8 mouse cellular contexts compared by ENCODE assay signal in the genomic region with DNA sequence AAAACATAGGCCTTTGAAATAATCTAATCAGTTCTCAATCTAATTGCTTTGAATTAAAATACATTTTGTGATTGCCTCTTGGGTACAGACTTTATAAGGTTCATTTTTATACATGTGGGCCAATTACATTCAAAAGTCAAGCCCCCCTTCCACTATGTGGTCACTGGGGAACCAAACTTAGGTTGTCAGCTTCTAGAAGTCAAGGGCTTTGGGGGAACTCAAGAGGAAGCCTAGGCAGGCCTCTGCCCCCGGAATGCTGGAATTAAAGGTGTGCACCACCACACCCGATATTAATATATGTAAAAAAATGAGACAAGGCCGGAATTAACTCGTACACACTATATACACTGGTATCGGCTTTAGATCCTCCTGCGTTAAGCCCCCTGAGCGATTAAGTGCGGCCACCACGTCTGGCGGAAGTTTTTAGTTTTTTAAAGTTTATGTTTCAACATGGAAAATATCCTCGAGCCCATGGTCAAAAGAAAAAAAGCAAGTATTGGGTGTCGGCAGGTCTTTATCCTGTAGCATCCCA. TPM values are rescaled to one million over a fixed set of nuclear protein-coding genes. Genes with fewer than 3 reads are reported as not detected.
DNase-seq lines count a peak whose midpoint lies in the region; ATAC-seq and TF ChIP-seq lines count a peak whose summit lies in the region.

No protein-coding gene starts in this region.

- no peak for TF ChIP-seq POLR2A in myocyte (IDR thresholded peaks at IDR 0.05; ENCODE audit: insufficient read length, low read depth)

- H3K9ac ChIP-seq in intestine, embryonic 15.5 days: peak overlapping the region; percentile 74

- ATAC-seq in intestine, embryonic 15.5 days: peak; percentile 5; the same call in 1 of the 2 replicates

- H3K79me2 ChIP-seq in myocyte (ENCODE audit: control insufficient read depth, insufficient read depth): peaks cover 100% of the 10 kb centered on the region

- peaks cover 52% of the 10 kb centered on the region for H3K4me1 ChIP-seq in embryonic facial prominence, embryonic 10.5 days
- H3K4me1 ChIP-seq in intestine, embryonic 15.5 days (replicated peaks): peaks cover 9% of the 10 kb centered on the region; the same call in 1 of the 2 replicates

- H3K27ac ChIP-seq in layer of hippocampus, adult 2 months: peak overlapping the region; percentile 90
- H3K27ac ChIP-seq in embryonic facial prominence, embryonic 10.5 days (replicated peaks): peak overlapping the region; percentile 96
- H3K27ac ChIP-seq in intestine, embryonic 15.5 days: peak overlapping the region; percentile 97

- no peak for DNase-seq in layer of hippocampus, adult 2 months (ENCODE audit: low spot score in 2 of 2)
- no peak for DNase-seq in layer of hippocampus, adult 11-12 months (ENCODE audit: low spot score)
- no peak for DNase-seq in embryonic facial prominence, embryonic 10.5 days (ENCODE audit: low spot score)
- no peak for DNase-seq in layer of hippocampus, postnatal 14 days (ENCODE audit: low spot score in 2 of 2)
- DNase-seq in cerebellum, postnatal 36 days: no peak
- DNase-seq in right cerebral cortex, adult 18-20 months: no peak

- H3K36me3 ChIP-seq in embryonic facial prominence, embryonic 10.5 days (replicated peaks): peaks cover 32% of the 10 kb centered on the region
- no peaks in the 10 kb centered on the region for H3K36me3 ChIP-seq in intestine, embryonic 15.5 days
- H3K36me3 ChIP-seq in myocyte (ENCODE audit: control insufficient read depth, insufficient read depth): peaks cover 9% of the 10 kb centered on the region

- no peaks in the 10 kb centered on the region for H3K9me3 ChIP-seq in embryonic facial prominence, embryonic 10.5 days
- H3K9me3 ChIP-seq in intestine, embryonic 15.5 days: no peaks in the 10 kb centered on the region

- H3K4me2 ChIP-seq in intestine, embryonic 15.5 days (replicated peaks): peak overlapping the region; percentile 73
- peak overlapping the region; percentile 85 for H3K4me2 ChIP-seq in myocyte (ENCODE audit: low read depth)

- 2% methylated on average over 12 of the region's 12 CpGs for WGBS in embryonic facial prominence, embryonic 10.5 days
- under 1% methylated on average over 12 of the region's 12 CpGs for WGBS in intestine, embryonic 15.5 days

- TF ChIP-seq CTCF in layer of hippocampus, adult 2 months (conservative IDR thresholded peaks at IDR 0.05): no peak

- H3K4me3 ChIP-seq in layer of hippocampus, adult 2 months: peak overlapping the region; percentile 80
- H3K4me3 ChIP-seq in embryonic facial prominence, embryonic 10.5 days: peak overlapping the region; percentile 77
- peak overlapping the region; percentile 63 for H3K4me3 ChIP-seq in intestine, embryonic 15.5 days (replicated peaks)
- H3K4me3 ChIP-seq in myocyte: peak overlapping the region; percentile 74

- no peaks in the 10 kb centered on the region for H3K27me3 ChIP-seq in embryonic facial prominence, embryonic 10.5 days (replicated peaks; ENCODE audit: low read depth, poor library complexity, severe bottlenecking)
- no peaks in the 10 kb centered on the region for H3K27me3 ChIP-seq in intestine, embryonic 15.5 days (replicated peaks)
- no peaks in the 10 kb centered on the region for H3K27me3 ChIP-seq in myocyte (ENCODE audit: control insufficient read depth, insufficient read depth, insufficient read length)

- no peak overlapping the region for H3ac ChIP-seq in myocyte (ENCODE audit: control insufficient read depth, insufficient read length)

TF ChIP-seq in myocyte, 11 proteins besides CTCF, POLR2A, EP300 and RAD21:
- no peak for TF ChIP-seq CEBPB (IDR thresholded peaks at IDR 0.05; ENCODE audit: insufficient read depth, poor library complexity, severe bottlenecking)

RNA-seq across cellular contexts. Expression of gene Hnrnpf, which starts 16.1 kb away (rescaled TPM):
- 100 to 1,000 TPM; 123 TPM for total RNA-seq in layer of hippocampus, adult 2 months (2021)
- 874 and 878 TPM in 2 replicates for polyA plus RNA-seq in embryonic facial prominence, embryonic 10.5 days (2016; fragmentation: Nextera tagmentation; extraction: Ambion mirVana)
- polyA plus RNA-seq in intestine, embryonic 15.5 days (2015; fragmentation: Nextera tagmentation; extraction: Ambion mirVana): 791 and 835 TPM in 2 replicates
- polyA plus RNA-seq in myocyte (2012; fragmentation: generic; extraction: Trizol): 186 TPM
- 100 to 1,000 TPM; 140 to 154 TPM for total RNA-seq in layer of hippocampus, postnatal 14 days (2021)

RNA-seq across cellular contexts. Expression of gene Fxyd4, which starts 21.2 kb away (rescaled TPM):
- not detected for total RNA-seq in layer of hippocampus, adult 2 months (2021)
- 2.5 and 3.8 TPM in 2 replicates for polyA plus RNA-seq in embryonic facial prominence, embryonic 10.5 days (2016; fragmentation: Nextera tagmentation; extraction: Ambion mirVana)
- 1.8 and 3.2 TPM in 2 replicates for polyA plus RNA-seq in intestine, embryonic 15.5 days (2015; fragmentation: Nextera tagmentation; extraction: Ambion mirVana)
- 0.64 TPM for polyA plus RNA-seq in myocyte (2012; fragmentation: generic; extraction: Trizol)
- total RNA-seq in layer of hippocampus, postnatal 14 days (2021): not detected

RNA-seq across cellular contexts. Expression of gene Zfp239, which starts 54.4 kb away (rescaled TPM):
- 10 to 100 TPM; 35.9 to 38.4 TPM for total RNA-seq in layer of hippocampus, adult 2 months (2021)
- polyA plus RNA-seq in embryonic facial prominence, embryonic 10.5 days (2016; fragmentation: Nextera tagmentation; extraction: Ambion mirVana): 13.1 and 13.6 TPM in 2 replicates
- polyA plus RNA-seq in intestine, embryonic 15.5 days (2015; fragmentation: Nextera tagmentation; extraction: Ambion mirVana): 4.5 and 5.1 TPM in 2 replicates
- polyA plus RNA-seq in myocyte (2012; fragmentation: generic; extraction: Trizol): 2.1 TPM
- total RNA-seq in layer of hippocampus, postnatal 14 days (2021): 10 to 100 TPM; 31.1 to 36.0 TPM
